Mouse (Mus musculus): ENCODE measurements at regions not wholly inside any gene's neighbourhood (a gene's known extent, or its start where the extent isn't known, plus 50 kb on each side); places are given as distances from the start of the nearest gene placed in this dataset.

- no peak for DNase-seq (ENCODE audit: low read depth, low spot score)
Observed at GRCm38 (mm10) chr19:27564086-27564485, 134.5 kb upstream of the Pum3 start.

GRCm38 (mm10) chr19:27563592-27563991 lies 134.0 kb upstream of the Pum3 start:
- DNase-seq (ENCODE audit: low read depth, low spot score), result no peak

GRCm38 (mm10) chr19:27558199-27558598 lies 128.6 kb upstream of the Pum3 start:
- DNase-seq (ENCODE audit: low read depth, low spot score), result no peak

GRCm38 (mm10) chr19:27556697-27557096 lies 127.1 kb upstream of the Pum3 start:
- no peak for DNase-seq (ENCODE audit: low read depth, low spot score)

- no peak for DNase-seq (ENCODE audit: low read depth, low spot score)
Observed at GRCm38 (mm10) chr19:27554841-27555240, 125.2 kb upstream of the Pum3 start.

GRCm38 (mm10) chr19:27553266-27553665 lies 123.6 kb upstream of the Pum3 start:
- no peak for DNase-seq (ENCODE audit: low read depth, low spot score)

GRCm38 (mm10) chr19:27537746-27538145 lies 108.1 kb upstream of the Pum3 start:
- DNase-seq (ENCODE audit: low read depth, low spot score), result no peak

- no peak for DNase-seq (ENCODE audit: low read depth, low spot score)
Observed at GRCm38 (mm10) chr19:27537066-27537465, 107.4 kb upstream of the Pum3 start.

- no peak for DNase-seq (ENCODE audit: low read depth, low spot score)
Observed at GRCm38 (mm10) chr19:27527940-27528558, 98.4 kb upstream of the Pum3 start.

- no peak for DNase-seq (ENCODE audit: low read depth, low spot score)
Observed at GRCm38 (mm10) chr19:27519326-27520061, 89.9 kb upstream of the Pum3 start.

- DNase-seq (ENCODE audit: low read depth, low spot score), result no peak
Observed at GRCm38 (mm10) chr19:27514267-27514666, 84.6 kb upstream of the Pum3 start.

- DNase-seq (ENCODE audit: low read depth, low spot score), result no peak
Observed at GRCm38 (mm10) chr19:27513535-27513934, 83.9 kb upstream of the Pum3 start.

GRCm38 (mm10) chr19:27511340-27511739 lies 81.7 kb upstream of the Pum3 start:
- no peak for DNase-seq (ENCODE audit: low read depth, low spot score)

- DNase-seq (ENCODE audit: low read depth, low spot score), result no peak
Observed at GRCm38 (mm10) chr19:27509956-27510639, 80.5 kb upstream of the Pum3 start.

- no peak for DNase-seq (ENCODE audit: low read depth, low spot score)
Observed at GRCm38 (mm10) chr19:27498278-27498677, 68.7 kb upstream of the Pum3 start.

GRCm38 (mm10) chr19:27492468-27492867 lies 62.8 kb upstream of the Pum3 start:
- DNase-seq (ENCODE audit: low read depth, low spot score), result no peak

- no peak for DNase-seq (ENCODE audit: low read depth, low spot score)
Observed at GRCm38 (mm10) chr19:27491873-27492272, 62.2 kb upstream of the Pum3 start.

GRCm38 (mm10) chr19:27489053-27489452 lies 59.4 kb upstream of the Pum3 start:
- no peak for DNase-seq (ENCODE audit: low read depth, low spot score)
